Mouse (Mus musculus) forebrain, postnatal 0 days (tissue): ENCODE data around the gene Zfp715. TPM values are rescaled to one million over a fixed set of nuclear protein-coding genes. Genes with fewer than 3 reads are reported as not detected.

ENCODE experiments used
- ATAC-seq: fragments of 200-750 bp; cut with Nextera tagmentation; 2 replicates; pipeline ENCODE4 v1.8.0; 2017; ENCODE audit warnings: mild to moderate bottlenecking, moderate library complexity
- DNase-seq: peaks from one replicate; pipeline ENCODE4 v3.0.0-alpha.2; 2015
- H3K27ac ChIP-seq: fragments of 300-500 bp; sonication (generic); 2 replicates; pipeline ENCODE4 v1.5.1; 2014; ENCODE audit warnings: low read depth, mild to moderate bottlenecking, antibody characterized with exemption, low read length, moderate library complexity, mixed read lengths
- H3K27me3 ChIP-seq: fragments of 300-500 bp; sonication (generic); 2 replicates; pipeline ENCODE4 v1.6.1; 2014; ENCODE audit warnings: mild to moderate bottlenecking, low read length, mixed read lengths; ENCODE audit not compliant: insufficient read depth
- H3K36me3 ChIP-seq: fragments of 300-500 bp; sonication (generic); 2 replicates; pipeline ENCODE4 v1.6.1; 2014; ENCODE audit warnings: mild to moderate bottlenecking, moderate library complexity; ENCODE audit not compliant: insufficient read depth
- H3K4me1 ChIP-seq: fragments of 300-500 bp; sonication (generic); 2 replicates; pipeline ENCODE4 v1.6.1; 2014; ENCODE audit warnings: antibody characterized with exemption; ENCODE audit not compliant: insufficient read depth
- H3K4me2 ChIP-seq: fragments of 300-500 bp; sonication (generic); 2 replicates; pipeline ENCODE4 v1.6.1; 2014; ENCODE audit warnings: low read depth, mild to moderate bottlenecking, moderate library complexity
- H3K4me3 ChIP-seq: fragments of 300-500 bp; sonication (generic); 2 replicates; pipeline ENCODE4 v1.5.1; 2014; ENCODE audit warnings: low read depth, low read length, mixed read lengths
- H3K9ac ChIP-seq: fragments of 300-500 bp; sonication (generic); 2 replicates; pipeline ENCODE4 v1.6.1; 2014; ENCODE audit warnings: mild to moderate bottlenecking
- H3K9me3 ChIP-seq: fragments of 300-500 bp; sonication (generic); 2 replicates; pipeline ENCODE4 v1.6.1; 2016; ENCODE audit warnings: low read length
- CTCF ChIP-seq: sonication (generic); IDR thresholded peaks from 2 replicates; pipeline ENCODE4 v1.5.1; 2016; ENCODE audit warnings: antibody characterized with exemption, control low read depth, low read depth
- WGBS: fragments of 180-500 bp; shearing (Covaris S2); extraction: QIAGEN DNeasy Blood & Tissue Kit; methylation state at CpG from one replicate; pipeline ENCODE4 v1.1.7; 2014; 5-methylcytosine and 5-hydroxymethylcytosine counted together
- polyA plus RNA-seq: library from polyadenylated mRNA; unstranded; fragments of >200 nt; fragmentation: Nextera tagmentation; extraction: Ambion mirVana; gene quantifications from 2 replicates; pipeline ENCODE4 v1.2.1, GENCODE M21; 2015
- total RNA-seq: library from RNA; depleted of rRNA; stranded (reverse); fragments of >200 nt; gene quantifications from 2 replicates; pipeline ENCODE4 v1.2.3, GENCODE M21; 2014; rRNA removed

The Zfp715 gene
- 35.5 and 35.9 TPM in 2 replicates for total RNA-seq
- 14.5 and 17.3 TPM in 2 replicates for polyA plus RNA-seq

DNA sequence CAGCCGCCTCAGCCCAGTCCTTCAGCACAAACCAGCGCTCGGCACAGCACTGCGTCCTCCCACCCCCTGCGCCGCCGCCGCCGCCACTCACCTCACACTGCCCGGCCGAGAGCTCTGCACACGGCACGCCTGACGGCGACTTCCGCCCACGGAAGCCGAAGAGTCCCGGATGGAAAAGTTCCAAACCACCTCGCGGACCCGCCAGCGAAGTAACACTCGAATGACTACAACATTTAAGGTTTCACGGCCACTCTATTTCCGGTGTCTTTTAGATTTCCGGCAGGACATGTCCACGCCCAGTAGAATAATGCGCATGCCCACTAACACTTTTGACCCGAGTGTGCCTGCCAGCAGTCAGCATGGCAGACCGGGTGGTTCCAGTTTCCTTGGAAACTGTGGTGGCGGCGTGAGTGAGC lies at the start of gene Zfp715:
Gene Zfp715, minus strand, starts transcription at position 282 of the 416 bp plus-strand sequence.
- no peaks in the 10 kb centered on the region for H3K27me3 ChIP-seq
- H3K4me3 ChIP-seq = peak within 1 kb of the TSS; percentile 76
- H3K36me3 ChIP-seq = peaks cover 15% of the 10 kb centered on the region
- under 1% methylated on average over 30 of the region's 33 CpGs for WGBS
- H3K4me1 ChIP-seq = peaks cover 12% of the 10 kb centered on the region; the same call in 1 of the 2 replicates
- ATAC-seq = peak; percentile 95
- H3K9ac ChIP-seq = peak within 1 kb of the TSS; percentile 74
- peak; percentile 96 for DNase-seq
- H3K4me2 ChIP-seq = peak within 1 kb of the TSS; percentile 83
- TF ChIP-seq CTCF = no peak
- no peaks in the 10 kb centered on the region for H3K9me3 ChIP-seq
- peak within 1 kb of the TSS; percentile 85 for H3K27ac ChIP-seq

DNA sequence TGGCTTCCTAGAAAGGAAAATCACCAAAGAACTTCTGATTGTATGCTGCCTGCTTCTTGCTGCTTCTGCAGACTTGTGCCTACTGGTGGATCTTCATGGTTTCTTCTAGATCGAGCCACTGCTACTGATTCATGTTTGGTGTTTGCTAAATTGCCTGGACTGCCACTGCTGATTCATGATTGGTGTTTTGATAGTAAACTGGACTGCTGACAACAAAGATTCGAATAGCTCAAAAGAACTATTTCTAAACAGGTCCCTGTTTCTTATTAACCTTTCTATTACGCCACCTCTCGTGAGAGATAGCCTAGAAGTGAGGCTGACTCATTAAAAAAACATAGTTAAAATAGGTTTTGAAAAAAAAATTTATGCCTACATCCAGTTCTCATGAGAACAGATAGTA lies 48.9 kb upstream of the Zfp715 start:
- H3K9ac ChIP-seq = no peak overlapping the region
- H3K36me3 ChIP-seq = no peaks in the 10 kb centered on the region
- no peak for ATAC-seq
- H3K9me3 ChIP-seq = no peaks in the 10 kb centered on the region
- no peak for DNase-seq
- H3K27me3 ChIP-seq = no peaks in the 10 kb centered on the region
- H3K4me1 ChIP-seq = no peaks in the 10 kb centered on the region
- no peak overlapping the region for H3K4me3 ChIP-seq
- TF ChIP-seq CTCF = no peak
- H3K4me2 ChIP-seq = no peak overlapping the region
- 75% methylated on average over 4 of the region's 4 CpGs for WGBS
- H3K27ac ChIP-seq = no peak overlapping the region

DNA sequence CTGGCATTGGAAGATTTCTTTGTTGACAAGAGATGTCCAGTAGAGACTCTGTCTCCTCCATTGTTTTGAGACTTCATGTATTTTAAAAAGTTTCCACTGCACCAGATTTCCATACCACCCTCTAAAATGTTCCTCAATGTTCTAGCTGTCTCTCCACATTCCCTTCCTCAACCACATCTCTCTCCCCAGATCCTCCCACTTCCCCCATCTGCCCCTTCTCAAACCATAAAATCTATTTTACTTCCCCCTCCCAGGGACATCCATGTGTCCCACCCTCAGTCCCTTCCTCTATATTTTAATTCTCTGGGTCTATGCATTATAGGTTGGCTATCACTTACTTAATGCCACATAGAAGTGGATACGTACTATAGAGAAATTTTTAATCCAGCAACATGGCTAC lies 48.3 kb upstream of the Zfp715 start:
- 86% methylated on average over 1 of the region's 1 CpGs for WGBS
- Histone ChIP-seq H3K4me3 (no peak overlapping the region), H3K27me3 (no peaks in the 10 kb centered on the region)

DNA sequence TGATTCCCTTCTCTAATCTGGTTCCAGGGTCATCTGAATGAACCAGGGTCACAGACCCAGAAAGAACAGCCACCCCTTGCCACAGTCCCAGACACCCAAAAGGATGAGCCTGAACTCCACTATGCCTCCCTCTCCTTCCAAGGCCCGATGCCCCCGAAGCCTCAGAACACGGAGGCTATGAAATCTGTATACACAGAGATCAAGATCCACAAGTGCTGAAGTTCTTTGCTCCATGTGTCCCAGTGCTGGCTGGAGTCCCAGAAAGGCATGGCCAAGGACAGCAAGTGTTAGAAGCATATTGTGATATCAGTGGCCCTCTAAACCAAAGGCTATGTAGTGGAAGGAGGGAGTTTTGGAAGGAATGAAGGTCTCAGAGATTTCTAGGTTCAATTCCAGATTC lies 45.5 kb upstream of the Zfp715 start:
- ATAC-seq = no peak
- no peaks in the 10 kb centered on the region for H3K27me3 ChIP-seq
- DNase-seq = no peak
- H3K27ac ChIP-seq = no peak overlapping the region
- TF ChIP-seq CTCF = no peak
- no peak overlapping the region for H3K9ac ChIP-seq
- H3K4me1 ChIP-seq = no peaks in the 10 kb centered on the region
- H3K4me3 ChIP-seq = no peak overlapping the region
- WGBS = 96% methylated on average over 3 of the region's 3 CpGs
- no peaks in the 10 kb centered on the region for H3K36me3 ChIP-seq
- H3K4me2 ChIP-seq = no peak overlapping the region
- H3K9me3 ChIP-seq = no peaks in the 10 kb centered on the region

More for the DNA sequence above, 48.3 kb upstream of the Zfp715 start:
- Histone ChIP-seq H3K27ac (no peak overlapping the region), H3K9ac (no peak overlapping the region), H3K36me3 (no peaks in the 10 kb centered on the region), H3K9me3 (no peaks in the 10 kb centered on the region), H3K4me2 (no peak overlapping the region), H3K4me1 (no peaks in the 10 kb centered on the region)
- no peak for TF ChIP-seq CTCF
- no peak for ATAC-seq
- DNase-seq = no peak

DNA sequence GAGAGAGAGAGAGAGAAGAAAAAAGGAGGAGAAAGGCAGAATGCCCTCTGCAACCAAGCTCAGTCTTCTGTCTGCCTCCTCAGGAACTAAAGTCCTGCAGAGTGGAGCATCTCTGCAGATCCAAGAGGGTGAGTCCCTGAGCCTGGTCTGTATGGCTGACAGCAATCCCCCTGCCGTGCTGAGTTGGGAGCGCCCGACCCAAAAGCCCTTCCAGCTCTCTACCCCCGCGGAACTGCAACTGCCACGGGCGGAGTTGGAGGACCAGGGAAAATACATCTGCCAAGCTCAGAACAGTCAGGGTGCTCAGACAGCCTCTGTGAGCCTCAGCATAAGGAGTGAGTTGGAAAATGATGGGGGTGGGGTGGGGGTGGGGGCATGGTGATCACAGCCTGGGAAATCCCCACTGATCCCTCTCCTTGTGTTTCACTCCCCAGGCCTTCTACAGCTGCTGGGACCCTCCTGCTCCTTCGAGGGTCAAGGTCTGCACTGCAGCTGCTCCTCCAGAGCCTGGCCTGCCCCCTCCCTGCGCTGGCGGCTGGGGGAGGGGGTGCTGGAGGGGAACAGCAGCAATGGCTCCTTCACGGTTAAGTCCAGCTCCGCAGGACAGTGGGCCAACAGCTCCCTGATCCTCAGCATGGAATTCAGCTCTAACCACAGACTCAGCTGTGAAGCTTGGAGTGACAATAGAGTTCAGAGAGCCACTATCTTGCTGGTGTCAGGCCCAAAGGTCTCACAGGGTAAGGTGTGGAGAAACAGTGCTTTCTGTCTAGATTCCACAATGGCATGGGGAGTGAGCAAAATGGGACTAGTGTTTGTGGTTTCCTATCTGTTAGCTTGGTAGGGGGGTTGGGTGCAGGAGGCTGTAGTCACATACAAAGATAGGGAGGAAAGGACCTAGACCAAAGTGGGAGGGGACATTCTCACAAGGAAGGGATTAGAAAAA lies 42.1 kb upstream of the Zfp715 start:
- 11% methylated on average over 10 of the region's 12 CpGs for WGBS
- Histone ChIP-seq H3K27me3 (no peaks in the 10 kb centered on the region), H3K4me3 (no peak overlapping the region), H3K9ac (no peak overlapping the region), H3K9me3 (no peaks in the 10 kb centered on the region), H3K4me2 (no peak overlapping the region), H3K4me1 (no peaks in the 10 kb centered on the region), H3K27ac (no peak overlapping the region), H3K36me3 (no peaks in the 10 kb centered on the region)
- ATAC-seq = peak; percentile 10
- no peak for TF ChIP-seq CTCF
- no peak for DNase-seq

DNA sequence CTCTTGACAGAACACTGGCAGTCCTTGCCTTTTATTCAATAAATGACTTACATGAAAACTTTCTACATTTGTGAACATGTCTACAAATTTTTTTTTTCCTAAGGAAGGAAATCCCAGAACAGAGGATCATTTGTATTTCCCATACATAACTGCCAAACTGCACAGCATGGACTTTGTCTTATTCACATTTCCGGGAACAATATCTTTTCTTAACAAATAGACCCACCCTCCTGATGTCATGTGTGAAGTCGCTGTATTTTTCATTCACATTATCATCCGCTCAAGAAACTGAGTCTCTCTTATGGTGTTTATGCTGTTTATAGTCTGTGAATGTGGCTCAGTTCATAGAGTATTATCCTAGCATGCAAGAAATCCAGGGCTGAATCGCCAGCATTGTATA lies 40.7 kb upstream of the Zfp715 start:
- no peaks in the 10 kb centered on the region for H3K4me1 ChIP-seq
- no peak; the same call in 1 of the 2 replicates for ATAC-seq
- WGBS = 85% methylated on average over 4 of the region's 4 CpGs
- H3K36me3 ChIP-seq = no peaks in the 10 kb centered on the region
- no peak overlapping the region for H3K4me3 ChIP-seq
- no peak for DNase-seq
- no peaks in the 10 kb centered on the region for H3K27me3 ChIP-seq
- no peak overlapping the region for H3K4me2 ChIP-seq
- no peak for TF ChIP-seq CTCF
- H3K9me3 ChIP-seq = no peaks in the 10 kb centered on the region
- H3K9ac ChIP-seq = no peak overlapping the region
- H3K27ac ChIP-seq = no peak overlapping the region

DNA sequence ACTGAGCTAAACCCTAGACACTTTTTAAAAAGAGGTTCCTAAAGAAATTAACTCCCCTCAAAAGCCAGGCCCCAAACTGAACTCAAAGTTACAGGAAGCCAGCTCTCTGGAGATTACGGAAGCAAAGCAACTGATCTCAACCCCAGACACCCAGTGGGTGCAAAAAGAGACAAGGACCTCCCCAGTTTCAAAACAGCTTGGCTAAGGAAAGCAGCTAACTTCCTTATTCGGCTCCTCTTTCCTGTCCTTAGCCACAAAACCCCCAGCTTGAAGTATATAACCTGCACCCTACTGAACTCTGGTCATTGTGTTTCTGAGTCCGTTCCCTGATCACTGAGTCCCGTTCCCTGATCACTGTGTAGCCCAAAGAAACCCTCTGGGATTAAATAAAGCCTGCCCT lies 40.0 kb upstream of the Zfp715 start:
- DNase-seq (no peak), ATAC-seq (no peak)
- Histone ChIP-seq H3K36me3 (no peaks in the 10 kb centered on the region), H3K9me3 (no peaks in the 10 kb centered on the region), H3K4me3 (no peak overlapping the region), H3K4me2 (no peak overlapping the region), H3K27ac (no peak overlapping the region), H3K4me1 (no peaks in the 10 kb centered on the region), H3K9ac (no peak overlapping the region), H3K27me3 (no peaks in the 10 kb centered on the region)
- 70% methylated on average over 4 of the region's 4 CpGs for WGBS
- TF ChIP-seq CTCF = no peak
